Mouse (Mus musculus) left cerebral cortex, postnatal 10 days (tissue): ENCODE measurements around the gene Rrp1. TPM values are rescaled to one million over a fixed set of nuclear protein-coding genes. Genes with fewer than 3 reads are reported as not detected.

Experiments used
- DNase-seq, 2 experiments: peaks; one replicate each; pipeline ENCODE4 v3.0.0; 2021 to 2022; ENCODE audit warnings: low spot score in 2 of 2, mixed read lengths in 1 of 2; ENCODE audit errors: extremely low spot score in 1 of 2
- intact Hi-C: fragments of 180-260 bp; cut with DNase I; formaldehyde crosslinking; loops from one replicate; pipeline ENCODE4 v1.15.1; 2025
- microRNA-seq: library from miRNA; unstranded; fragments of <30 nt; microRNA quantifications from one replicate; pipeline ENCODE4 v1.2.0, GENCODE M21; 2022
- total RNA-seq, 2 experiments: library from RNA; stranded (reverse); gene quantifications; 2 replicates each; pipeline ENCODE4 v1.2.3; 2021

The Rrp1 gene
- total RNA-seq, 2 experiments from 2014 or later = 345 to 346 TPM

GRCm38 (mm10) chr10:78357742-78358141, 55.1 kb downstream of the Rrp1 start:
- DNase-seq = no peak
- intact Hi-C loops = no loop called here

DNA sequence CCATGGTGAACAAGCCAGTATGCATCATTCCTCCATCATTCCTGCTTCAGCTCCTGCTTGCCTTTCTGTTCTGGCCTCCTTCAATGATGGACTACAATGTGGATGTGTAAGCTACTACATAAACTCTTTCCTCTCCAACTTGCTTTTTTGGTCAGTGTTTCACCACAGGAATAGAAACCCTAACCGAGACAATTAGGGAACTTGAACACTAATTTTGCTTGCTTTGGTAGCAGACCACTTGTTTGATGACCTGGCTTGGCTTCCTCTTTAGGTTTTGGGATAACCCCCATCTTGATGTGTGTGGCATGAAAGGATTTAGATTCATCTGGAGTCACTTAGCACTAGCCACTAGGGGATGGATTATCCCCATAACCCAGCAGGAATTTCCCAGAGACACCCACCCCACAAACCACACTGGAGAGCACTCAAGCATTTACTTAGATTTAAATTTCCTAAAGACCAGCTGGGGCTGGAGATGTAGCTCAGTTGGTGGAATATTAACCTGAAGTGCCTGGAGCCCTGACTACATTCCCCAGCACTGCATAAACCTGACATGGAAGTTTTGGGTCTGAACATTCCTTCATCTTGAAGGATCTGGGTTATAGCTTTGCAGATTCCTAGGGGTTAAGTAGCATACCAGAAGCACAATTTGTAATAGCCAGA, 56.8 kb downstream of the Rrp1 start:
- DNase-seq = no peak
- intact Hi-C loops = no loop called here

DNA sequence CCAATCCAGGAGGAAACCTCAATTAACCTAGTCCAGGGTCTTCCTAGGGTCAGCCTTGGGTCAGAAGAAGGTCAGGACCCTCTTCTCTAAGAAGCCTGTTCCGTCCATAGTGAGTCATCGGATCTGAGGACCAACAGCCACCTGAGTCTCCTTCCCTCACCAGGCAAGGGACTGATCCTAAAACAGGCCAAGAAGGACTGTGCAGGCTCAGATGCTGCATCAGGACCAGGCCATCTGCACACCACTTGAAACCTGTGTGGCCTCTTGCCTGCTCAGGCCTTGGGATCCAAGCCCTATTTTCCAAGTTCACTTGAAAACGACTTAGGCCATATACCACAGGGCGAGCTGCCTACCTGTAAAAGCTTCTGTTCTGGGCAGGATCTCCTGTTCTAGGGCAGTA, 59.6 kb downstream of the Rrp1 start:
- intact Hi-C loops = loop anchor here (5.0 kb wide), 2 partner anchors 39 to 71 kb away; no protein-coding TSS in a partner anchor
- DNase-seq = no peak

GRCm38 (mm10) chr10:78352666-78353030, 60.2 kb downstream of the Rrp1 start:
- intact Hi-C loops = loop anchor here (5.0 kb wide), 2 partner anchors 40 to 70 kb away; no protein-coding TSS in a partner anchor

DNA sequence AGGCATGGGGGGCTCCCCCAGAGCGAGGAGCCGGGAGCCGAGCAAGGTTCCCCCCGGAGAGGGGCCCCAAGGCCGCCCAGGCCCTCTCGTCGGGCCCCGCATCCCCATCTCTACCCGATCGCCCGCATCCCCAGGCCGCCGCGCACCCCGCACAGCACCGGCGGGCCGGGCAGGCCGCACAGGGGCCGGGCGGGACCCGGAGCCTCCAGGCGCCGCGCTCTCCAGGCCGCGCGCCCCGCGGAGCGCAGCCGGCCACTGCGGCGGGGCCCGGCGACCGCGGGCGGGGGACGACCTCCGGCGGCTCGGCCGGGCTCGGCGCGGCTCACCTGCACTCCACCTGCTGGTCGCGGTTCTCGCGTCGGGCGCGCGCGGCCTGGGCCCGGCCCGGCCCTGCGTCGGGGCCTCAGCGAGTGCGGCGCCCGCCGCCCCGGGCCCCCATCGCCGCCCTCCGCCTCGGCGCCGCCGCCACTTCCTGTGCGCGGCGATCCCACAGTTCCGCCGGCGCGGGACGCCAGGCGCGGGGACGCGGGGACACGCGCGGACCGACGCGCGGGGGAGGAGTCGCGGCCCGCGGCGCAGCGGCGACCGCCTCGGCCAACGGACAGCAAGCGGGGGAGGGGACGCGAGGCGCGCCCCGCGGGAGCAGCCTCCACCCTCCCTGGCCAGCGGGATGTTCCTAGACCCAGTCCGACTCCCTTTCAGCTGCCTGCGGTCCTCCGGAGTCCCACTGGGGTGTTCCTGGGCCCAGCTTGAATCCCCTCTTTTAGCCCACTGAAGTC, 60.8 kb downstream of the Rrp1 start, which contains the start of gene Agpat3:
Agpat3 (minus strand) TSS at position 603 of the 779 bp plus-strand sequence.
- intact Hi-C loops = loop anchor here (5.0 kb wide), 2 partner anchors 40 to 70 kb away; no protein-coding TSS in a partner anchor
- peak in 1 of 2 experiments; percentile 84 for DNase-seq

More at GRCm38 (mm10) chr10:78352666-78353030, 60.2 kb downstream of the Rrp1 start:
- no peak for DNase-seq

GRCm38 (mm10) chr10:78351564-78351886, 61.3 kb downstream of the Rrp1 start:
- intact Hi-C loops = loop anchor here (5.0 kb wide), 2 partner anchors 41 to 69 kb away; no protein-coding TSS in a partner anchor
- DNase-seq = no peak

DNA sequence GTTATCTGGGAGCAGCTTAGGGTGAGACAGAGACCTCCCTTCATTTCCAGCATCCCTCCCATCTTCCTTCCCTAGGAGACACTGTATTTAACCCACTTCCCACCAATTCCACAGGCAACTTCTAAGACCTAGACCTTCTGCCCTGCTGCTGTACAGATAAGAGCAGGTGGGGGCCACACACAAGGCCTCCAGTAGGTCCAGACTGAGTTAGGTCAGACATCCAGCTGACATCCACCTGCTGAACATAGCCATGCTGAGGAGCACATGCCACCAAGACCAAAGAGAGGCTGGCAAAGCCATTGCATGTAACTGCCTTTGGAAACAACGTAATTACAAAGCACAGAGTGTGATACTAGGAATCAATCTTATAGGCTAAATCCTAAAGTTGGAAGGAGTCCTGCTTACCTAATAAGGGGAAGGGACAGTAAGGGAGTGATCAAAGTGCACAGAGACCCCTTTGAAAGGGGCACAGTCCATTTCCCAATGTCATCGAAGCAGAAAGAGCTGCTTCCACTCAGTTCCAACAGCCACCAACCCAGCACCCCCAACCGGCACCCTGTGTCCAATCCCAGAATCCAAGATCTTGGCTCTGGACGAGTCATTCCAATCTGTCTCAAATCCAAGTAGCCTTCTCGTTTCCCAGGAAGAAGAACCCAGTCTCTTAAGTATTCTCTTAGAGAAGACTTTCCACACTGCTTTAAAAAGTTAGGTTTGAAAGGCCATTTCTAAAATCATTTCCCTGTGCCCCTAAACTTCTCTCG, 61.9 kb downstream of the Rrp1 start:
- intact Hi-C loops = loop anchor here (5.0 kb wide), 2 partner anchors 41 to 69 kb away; no protein-coding TSS in a partner anchor
- DNase-seq = no peak

Small RNA genes lying within 50 kb of the gene (microRNA-seq; reads per million reads assigned to microRNA genes)
- gene Mir6410 (not detected), gene Mir6907 (1.4 reads per million), gene Mir6908 (not detected)

Other genes starting within 250 kb of the Rrp1 start
- gene D10Jhu81e, start 243.3 kb downstream of the Rrp1 start, total RNA-seq = 10 to 100 TPM; 85.0 to 93.0 TPM
- 10 to 100 TPM; 18.5 to 18.7 TPM for gene Pwp2, start 227.9 kb downstream of the Rrp1 start, total RNA-seq
- 10 to 100 TPM; 81.8 to 84.3 TPM for gene Trappc10, start 168.4 kb downstream of the Rrp1 start, total RNA-seq
- gene Agpat3, start 60.6 kb downstream of the Rrp1 start, total RNA-seq = 100 to 1,000 TPM; 251 to 263 TPM
- gene Cstb, start 12.6 kb upstream of the Rrp1 start, total RNA-seq = 10 to 100 TPM; 33.8 to 37.4 TPM
- 10 to 100 TPM; 65.2 to 67.6 TPM for gene Pdxk, start 51.9 kb upstream of the Rrp1 start, total RNA-seq
- gene Olfr1358, start 104.4 kb upstream of the Rrp1 start, total RNA-seq = not detected
- gene Ilvbl, start 161.3 kb upstream of the Rrp1 start, total RNA-seq = 10 to 100 TPM; 19.2 to 21.9 TPM
- gene Syde1, start 178.9 kb upstream of the Rrp1 start, total RNA-seq = 1 to 10 TPM; 3.9 TPM
- not detected for gene Olfr1357, start 205.0 kb upstream of the Rrp1 start, total RNA-seq